Mouse (Mus musculus) liver, adult 2 months (tissue): Measurements from ENCODE around the gene Dusp14.

Experiments
- CTCF ChIP-seq: fragments of 200-500 bp; IDR thresholded peaks from 2 replicates; pipeline ENCODE4 v1.5.1; 2011; ENCODE audit warnings: low read depth, low read length, control low read depth
- POLR2A ChIP-seq: fragments of 200-500 bp; IDR thresholded peaks from 2 replicates; pipeline ENCODE4 v1.6.1; 2011; ENCODE audit warnings: low read length, control low read depth; ENCODE audit not compliant: insufficient read depth; ENCODE audit errors: extremely low read depth

- no peak for TF ChIP-seq POLR2A
- no peak for TF ChIP-seq CTCF
Observed at GRCm38 (mm10) chr11:84001257-84001656, 67.8 kb downstream of the Dusp14 start.
